Mouse (Mus musculus) heart, embryonic 12.5 days (tissue): ENCODE data around the gene C3. TPM values are rescaled to one million over a fixed set of nuclear protein-coding genes. Genes with fewer than 3 reads are reported as not detected.

ENCODE experiments used
- ATAC-seq: fragments of 200-750 bp; cut with Nextera tagmentation; 2 replicates; pipeline ENCODE4 v1.8.0; 2017; ENCODE audit warnings: moderate TSS enrichment, moderate library complexity; ENCODE audit not compliant: insufficient number of reproducible peaks, low FRiP score
- H3K27ac ChIP-seq: fragments of 300-500 bp; sonication (generic); 2 replicates; pipeline ENCODE4 v1.5.1; 2016; ENCODE audit warnings: mild to moderate bottlenecking, moderate library complexity; ENCODE audit not compliant: poor library complexity, severe bottlenecking
- H3K27me3 ChIP-seq: fragments of 300-500 bp; sonication (generic); replicated peaks from 2 replicates; pipeline ENCODE4 v1.6.1; 2016; ENCODE audit warnings: mild to moderate bottlenecking, moderate library complexity
- H3K36me3 ChIP-seq: fragments of 300-500 bp; sonication (generic); 2 replicates; pipeline ENCODE4 v1.6.1; 2016; ENCODE audit warnings: mild to moderate bottlenecking, moderate library complexity
- H3K4me1 ChIP-seq: fragments of 300-500 bp; sonication (generic); replicated peaks from 2 replicates; pipeline ENCODE4 v1.6.1; 2016; ENCODE audit warnings: mild to moderate bottlenecking
- H3K4me2 ChIP-seq: fragments of 300-500 bp; sonication (generic); 2 replicates; pipeline ENCODE4 v1.6.1; 2016; ENCODE audit warnings: mild to moderate bottlenecking, moderate library complexity
- H3K4me3 ChIP-seq: fragments of 300-500 bp; sonication (generic); 2 replicates; pipeline ENCODE4 v1.5.1; 2016; ENCODE audit warnings: mild to moderate bottlenecking
- H3K9ac ChIP-seq: fragments of 300-500 bp; sonication (generic); 2 replicates; pipeline ENCODE4 v1.6.1; 2016; ENCODE audit warnings: mild to moderate bottlenecking, moderate library complexity
- H3K9me3 ChIP-seq: fragments of 300-500 bp; sonication (generic); replicated peaks from 2 replicates; pipeline ENCODE4 v1.6.1; 2016; ENCODE audit warnings: mild to moderate bottlenecking, moderate library complexity
- WGBS: fragments of 180-500 bp; shearing (Covaris S2); methylation state at CpG from one replicate; pipeline ENCODE4 v1.1.7; 2016; 5-methylcytosine and 5-hydroxymethylcytosine counted together
- polyA plus RNA-seq: library from polyadenylated mRNA; unstranded; fragments of >200 nt; fragmentation: Nextera tagmentation; extraction: Ambion mirVana; gene quantifications from 2 replicates; pipeline ENCODE4 v1.2.1, GENCODE M21; 2016

The C3 gene
- polyA plus RNA-seq, 1 experiment from 2014 or later: 2.6 TPM

GRCm38 (mm10) chr17:57262901-57263550 lies 35.1 kb upstream of the C3 start:
- H3K9ac ChIP-seq: no peak overlapping the region
- no peak overlapping the region for H3K4me2 ChIP-seq
- H3K36me3 ChIP-seq: peaks cover 61% of the 10 kb centered on the region
- H3K4me3 ChIP-seq: no peak overlapping the region
- H3K27me3 ChIP-seq: no peaks in the 10 kb centered on the region
- peaks cover 11% of the 10 kb centered on the region; the same call in 1 of the 2 replicates for H3K4me1 ChIP-seq
- H3K9me3 ChIP-seq: no peaks in the 10 kb centered on the region
- ATAC-seq: no peak
- no peak overlapping the region for H3K27ac ChIP-seq
- WGBS: 88% methylated on average over 17 of the region's 17 CpGs

- no peak overlapping the region for H3K4me2 ChIP-seq
- no peaks in the 10 kb centered on the region for H3K9me3 ChIP-seq
- peaks cover 11% of the 10 kb centered on the region; the same call in 1 of the 2 replicates for H3K4me1 ChIP-seq
- ATAC-seq: no peak
- WGBS: 36% methylated on average over 1 of the region's 1 CpGs
- H3K36me3 ChIP-seq: peaks cover 71% of the 10 kb centered on the region
- no peak overlapping the region for H3K27ac ChIP-seq
- H3K4me3 ChIP-seq: no peak overlapping the region
- no peaks in the 10 kb centered on the region for H3K27me3 ChIP-seq
- no peak overlapping the region for H3K9ac ChIP-seq
These were observed 33.9 kb upstream of the C3 start for GRCm38 (mm10) chr17:57261796-57262195.

DNA sequence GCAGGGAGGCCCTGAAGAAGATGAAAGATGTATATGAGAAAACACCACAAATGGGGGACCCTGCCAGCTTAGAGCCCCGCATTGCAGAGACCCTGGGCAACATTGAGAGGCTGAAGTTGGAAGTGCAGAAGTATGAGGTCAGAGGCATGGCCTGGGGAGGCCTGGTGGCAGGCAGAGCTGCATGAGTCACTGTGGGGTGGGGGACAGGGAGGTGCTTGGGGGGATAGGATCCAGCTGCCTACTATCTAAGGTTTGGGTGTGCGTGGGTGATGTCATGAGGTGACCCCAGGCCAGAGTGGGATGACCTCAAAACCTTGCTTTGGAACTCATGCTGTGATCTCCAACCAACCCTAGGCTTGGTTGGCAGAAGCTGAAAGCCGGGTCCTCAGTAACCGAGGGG lies 33.4 kb upstream of the C3 start:
- WGBS: 92% methylated on average over 4 of the region's 4 CpGs
- no peaks in the 10 kb centered on the region for H3K27me3 ChIP-seq

DNA sequence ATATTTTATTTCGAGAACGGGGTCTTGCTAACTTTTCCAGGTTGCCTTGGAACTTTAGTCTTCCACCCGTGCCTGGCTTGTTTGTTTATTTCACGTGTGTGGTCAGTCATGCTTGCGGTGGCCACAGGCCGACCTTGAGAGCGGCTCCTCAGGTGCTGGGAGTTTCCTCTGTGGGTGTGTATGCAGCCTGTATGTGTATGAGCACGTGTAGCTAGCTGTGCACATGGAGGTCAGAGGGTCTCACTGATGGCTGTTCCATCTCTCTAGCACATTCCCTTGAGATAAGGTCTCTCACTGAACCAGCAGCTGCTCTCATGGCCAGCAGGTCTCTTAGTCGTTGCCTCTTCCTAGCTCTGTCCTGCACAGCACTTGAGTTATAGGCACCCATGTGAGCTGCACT lies 32.4 kb upstream of the C3 start:
- 72% methylated on average over 9 of the region's 9 CpGs for WGBS
- ATAC-seq: no peak
- Histone ChIP-seq H3K36me3 (peaks cover 85% of the 10 kb centered on the region), H3K4me2 (no peak overlapping the region), H3K4me1 (peaks cover 9% of the 10 kb centered on the region; the same call in 1 of the 2 replicates), H3K9ac (no peak overlapping the region), H3K27me3 (no peaks in the 10 kb centered on the region), H3K27ac (no peak overlapping the region), H3K4me3 (no peak overlapping the region), H3K9me3 (no peaks in the 10 kb centered on the region)

More for the DNA sequence above, 33.4 kb upstream of the C3 start:
- no peak overlapping the region for H3K27ac ChIP-seq
- H3K4me3 ChIP-seq: no peak overlapping the region
- peaks cover 11% of the 10 kb centered on the region; the same call in 1 of the 2 replicates for H3K4me1 ChIP-seq
- no peak for ATAC-seq
- peaks cover 76% of the 10 kb centered on the region for H3K36me3 ChIP-seq
- H3K9me3 ChIP-seq: no peaks in the 10 kb centered on the region
- no peak overlapping the region for H3K4me2 ChIP-seq
- H3K9ac ChIP-seq: no peak overlapping the region

- Histone ChIP-seq H3K4me2 (no peak overlapping the region), H3K9me3 (no peaks in the 10 kb centered on the region), H3K9ac (no peak overlapping the region), H3K36me3 (peaks cover 91% of the 10 kb centered on the region), H3K27ac (no peak overlapping the region), H3K4me1 (peaks cover 3% of the 10 kb centered on the region; the same call in 1 of the 2 replicates), H3K4me3 (no peak overlapping the region), H3K27me3 (no peaks in the 10 kb centered on the region)
- no peak for ATAC-seq
- WGBS: 83% methylated on average over 8 of the region's 8 CpGs
These were observed 31.8 kb upstream of the C3 start for GRCm38 (mm10) chr17:57259742-57260141.

DNA sequence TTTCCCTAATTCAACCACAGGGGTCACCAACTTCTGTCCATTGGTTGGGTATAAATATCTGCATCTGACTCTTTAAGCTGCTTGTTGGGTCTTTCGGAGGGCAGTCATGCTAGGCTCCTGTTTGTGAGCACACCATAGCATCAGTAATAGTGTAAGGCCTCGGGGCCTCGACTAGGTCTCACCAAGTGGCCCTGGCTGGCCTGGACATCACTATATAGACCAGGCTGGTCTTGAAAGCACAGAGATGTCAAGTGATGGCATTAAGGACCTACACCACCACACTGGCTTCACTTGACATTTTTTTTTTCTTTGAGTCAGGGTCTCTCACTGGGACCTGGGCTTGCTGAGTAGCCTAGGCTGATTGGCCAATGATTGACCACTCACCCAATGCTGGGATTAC lies 30.3 kb upstream of the C3 start:
- 86% methylated on average over 3 of the region's 3 CpGs for WGBS
- no peak overlapping the region for H3K9ac ChIP-seq
- no peak for ATAC-seq
- no peaks in the 10 kb centered on the region for H3K9me3 ChIP-seq
- H3K36me3 ChIP-seq: peaks cover 98% of the 10 kb centered on the region
- H3K4me1 ChIP-seq: peaks cover 3% of the 10 kb centered on the region; the same call in 1 of the 2 replicates
- H3K4me3 ChIP-seq: no peak overlapping the region
- H3K4me2 ChIP-seq: no peak overlapping the region
- H3K27ac ChIP-seq: no peak overlapping the region
- no peaks in the 10 kb centered on the region for H3K27me3 ChIP-seq

DNA sequence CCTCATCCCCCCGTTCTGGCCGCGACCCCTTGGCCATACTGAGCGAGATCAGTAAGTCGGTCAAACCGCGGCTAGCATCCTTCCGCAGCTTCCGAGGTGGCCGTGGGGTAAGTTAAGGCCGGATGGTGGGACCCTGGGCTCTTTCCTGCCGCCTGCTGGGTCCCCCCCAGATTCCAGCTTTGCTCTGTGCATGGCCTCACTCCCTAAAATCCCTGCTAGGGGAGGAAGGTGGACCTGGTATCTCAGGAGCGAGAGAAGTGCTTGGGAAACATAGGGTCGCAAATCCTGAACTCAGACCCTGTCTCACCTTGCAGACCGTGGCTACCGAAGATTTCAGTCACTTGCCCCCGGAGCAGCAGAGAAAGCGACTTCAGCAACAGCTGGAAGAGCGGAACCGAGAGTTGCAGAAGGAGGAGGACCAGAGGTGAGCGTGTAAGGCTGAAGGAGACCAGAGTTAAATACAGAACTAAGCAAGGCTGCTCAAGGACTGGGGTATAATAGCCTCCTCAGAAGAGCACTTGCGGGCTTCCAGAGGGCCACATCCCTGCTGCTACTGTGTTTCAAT lies 29.1 kb upstream of the C3 start:
- WGBS: 92% methylated on average over 22 of the region's 22 CpGs
- Histone ChIP-seq H3K36me3 (peaks cover 89% of the 10 kb centered on the region), H3K4me2 (no peak overlapping the region), H3K9ac (no peak overlapping the region), H3K9me3 (no peaks in the 10 kb centered on the region), H3K27ac (no peak overlapping the region), H3K4me1 (peaks cover 3% of the 10 kb centered on the region; the same call in 1 of the 2 replicates), H3K27me3 (no peaks in the 10 kb centered on the region), H3K4me3 (no peak overlapping the region)
- ATAC-seq: no peak

- 87% methylated on average over 14 of the region's 14 CpGs for WGBS
- Histone ChIP-seq H3K4me3 (no peak overlapping the region), H3K9me3 (no peaks in the 10 kb centered on the region), H3K4me1 (peaks cover 7% of the 10 kb centered on the region), H3K4me2 (no peak overlapping the region), H3K27ac (no peak overlapping the region), H3K36me3 (peaks cover 73% of the 10 kb centered on the region), H3K27me3 (no peaks in the 10 kb centered on the region), H3K9ac (no peak overlapping the region)
- no peak for ATAC-seq
These were observed 27.4 kb upstream of the C3 start for GRCm38 (mm10) chr17:57255354-57255753.

- ATAC-seq: no peak
- 68% methylated on average over 6 of the region's 6 CpGs for WGBS
- H3K4me3 ChIP-seq: no peak overlapping the region
These were observed 25.4 kb upstream of the C3 start for GRCm38 (mm10) chr17:57253306-57253705.

GRCm38 (mm10) chr17:57251431-57251830 lies 23.5 kb upstream of the C3 start:
- peaks cover 35% of the 10 kb centered on the region for H3K36me3 ChIP-seq
- 92% methylated on average over 3 of the region's 3 CpGs for WGBS
- H3K27ac ChIP-seq: no peak overlapping the region
- ATAC-seq: no peak
- no peak overlapping the region for H3K4me2 ChIP-seq
- no peak overlapping the region for H3K9ac ChIP-seq
- peaks cover 15% of the 10 kb centered on the region for H3K4me1 ChIP-seq
- H3K4me3 ChIP-seq: no peak overlapping the region
- H3K9me3 ChIP-seq: no peaks in the 10 kb centered on the region
- no peaks in the 10 kb centered on the region for H3K27me3 ChIP-seq

More at GRCm38 (mm10) chr17:57253306-57253705, 25.4 kb upstream of the C3 start:
- peaks cover 12% of the 10 kb centered on the region for H3K4me1 ChIP-seq
- no peaks in the 10 kb centered on the region for H3K27me3 ChIP-seq
- no peaks in the 10 kb centered on the region for H3K9me3 ChIP-seq
- no peak overlapping the region for H3K27ac ChIP-seq
- H3K4me2 ChIP-seq: no peak overlapping the region
- peaks cover 52% of the 10 kb centered on the region for H3K36me3 ChIP-seq
- no peak overlapping the region for H3K9ac ChIP-seq

GRCm38 (mm10) chr17:57250461-57251160 lies 22.7 kb upstream of the C3 start:
- Histone ChIP-seq H3K9ac (peak overlapping the region; percentile 80), H3K4me2 (peak overlapping the region; percentile 87), H3K27ac (peak overlapping the region; percentile 9; the same call in 1 of the 2 replicates), H3K27me3 (no peaks in the 10 kb centered on the region), H3K4me3 (peak overlapping the region; percentile 66), H3K9me3 (no peaks in the 10 kb centered on the region), H3K4me1 (peaks cover 17% of the 10 kb centered on the region), H3K36me3 (peaks cover 28% of the 10 kb centered on the region)
- WGBS: 1% methylated on average over 33 of the region's 33 CpGs
- ATAC-seq: no peak
